Comparison of ENCODE assay signal across 8 mouse cellular contexts in genomic region chr13:35968719-35969430, GRCm38 (mm10). TPM values are rescaled to one million over a fixed set of nuclear protein-coding genes. Genes with fewer than 3 reads are reported as not detected.
DNase-seq lines count a peak whose midpoint lies in the region; ATAC-seq lines count a peak whose summit lies in the region.

No protein-coding gene starts in this region.

- H3K27me3 ChIP-seq in heart, embryonic 16.5 days (ENCODE audit: control insufficient read depth, insufficient read depth, low read length), result peaks cover 13% of the 10 kb centered on the region; the same call in 1 of the 2 replicates
- H3K27me3 ChIP-seq in neural tube, embryonic 12.5 days (replicated peaks), result peaks cover 33% of the 10 kb centered on the region

- no peaks in the 10 kb centered on the region for H3K9me3 ChIP-seq in heart, embryonic 16.5 days (replicated peaks; ENCODE audit: control insufficient read depth, low read length)
- H3K9me3 ChIP-seq in neural tube, embryonic 12.5 days, result no peaks in the 10 kb centered on the region

- peak; percentile 19 to 37 for DNase-seq in cerebellum, postnatal 14 days
- DNase-seq in cerebellum, adult 9-11 months, result no peak
- DNase-seq in urinary bladder, adult 2 months (ENCODE audit: low spot score), result peak; percentile 30
- no peak for DNase-seq in urinary bladder, postnatal 25 days (ENCODE audit: low spot score)
- DNase-seq in liver, result peak; percentile 25
- no peak for DNase-seq in left cerebral cortex, postnatal 14 days (ENCODE audit: low spot score in 2 of 2)

- intact Hi-C loops in left cerebral cortex, postnatal 14 days (cut with DNase I), result no loop called here

- under 1% methylated on average over 57 of the region's 57 CpGs for WGBS in heart, embryonic 16.5 days
- under 1% methylated on average over 57 of the region's 57 CpGs for WGBS in neural tube, embryonic 12.5 days

- H3K4me3 ChIP-seq in heart, embryonic 16.5 days (ENCODE audit: low read length), result peak overlapping the region; percentile 73
- peak overlapping the region; percentile 58 for H3K4me3 ChIP-seq in neural tube, embryonic 12.5 days

- no peaks in the 10 kb centered on the region for H3K36me3 ChIP-seq in heart, embryonic 16.5 days (ENCODE audit: control insufficient read depth, insufficient read depth)
- H3K36me3 ChIP-seq in neural tube, embryonic 12.5 days, result no peaks in the 10 kb centered on the region

- H3K27ac ChIP-seq in heart, embryonic 16.5 days (ENCODE audit: low read length), result peak overlapping the region; percentile 15; the same call in 1 of the 2 replicates
- no peak overlapping the region for H3K27ac ChIP-seq in neural tube, embryonic 12.5 days

- H3K4me1 ChIP-seq in heart, embryonic 16.5 days (ENCODE audit: control insufficient read depth, insufficient read depth, low read length), result peaks cover 5% of the 10 kb centered on the region; the same call in 1 of the 2 replicates
- H3K4me1 ChIP-seq in neural tube, embryonic 12.5 days, result peaks cover 22% of the 10 kb centered on the region; the same call in 1 of the 2 replicates

- peak overlapping the region; percentile 97 for H3K4me2 ChIP-seq in heart, embryonic 16.5 days (ENCODE audit: low read depth, low read length)
- peak overlapping the region; percentile 100 for H3K4me2 ChIP-seq in neural tube, embryonic 12.5 days (replicated peaks)

- peak; percentile 73 for ATAC-seq in heart, embryonic 16.5 days (replicated peaks; ENCODE audit: extremely low read depth, insufficient read depth, low FRiP score)
- ATAC-seq in neural tube, embryonic 12.5 days (ENCODE audit: low FRiP score, low read depth), result peak; percentile 78

- peak overlapping the region; percentile 70 for H3K9ac ChIP-seq in heart, embryonic 16.5 days (ENCODE audit: low read length)
- H3K9ac ChIP-seq in neural tube, embryonic 12.5 days, result peak overlapping the region; percentile 56

RNA-seq across cellular contexts. Expression of gene Ppp1r3g, which starts 10.2 kb away (rescaled TPM):
- 0.04 and 0.16 TPM in 2 replicates for polyA plus RNA-seq in urinary bladder, adult 2 months (2012; rRNA removed)
- 4.6 and 6.7 TPM in 2 replicates for polyA plus RNA-seq in heart, embryonic 16.5 days (2015; fragmentation: Nextera tagmentation; extraction: Ambion mirVana)
- 0.44 and 0.96 TPM in 2 replicates for polyA plus RNA-seq in neural tube, embryonic 12.5 days (2016; fragmentation: Nextera tagmentation; extraction: Ambion mirVana)
- 10 to 100 TPM; 11.0 to 17.4 TPM for total RNA-seq in left cerebral cortex, postnatal 14 days (2021)

Comparison
In these comparisons a context has a peak if more than half of its experiments do, and no peak if none do; other contexts are left out.
1. DNase-seq: peak in cerebellum, postnatal 14 days (2 of 2), urinary bladder, adult 2 months (single experiment) and liver (single experiment); none in cerebellum, adult 9-11 months (single experiment), urinary bladder, postnatal 25 days (single experiment) and left cerebral cortex, postnatal 14 days (0 of 2).